Mouse (Mus musculus) retina, embryonic 14.5 days (tissue): ENCODE measurements around the gene Hs3st3b1.
A peak's percentile ranks its signal among the peaks of the same experiment; 100 is the strongest.

Source experiments
- DNase-seq: peaks from one replicate; pipeline ENCODE4 v3.0.0-alpha.2; 2015; ENCODE audit warnings: low spot score

Hs3st3b1 gene

DNA sequence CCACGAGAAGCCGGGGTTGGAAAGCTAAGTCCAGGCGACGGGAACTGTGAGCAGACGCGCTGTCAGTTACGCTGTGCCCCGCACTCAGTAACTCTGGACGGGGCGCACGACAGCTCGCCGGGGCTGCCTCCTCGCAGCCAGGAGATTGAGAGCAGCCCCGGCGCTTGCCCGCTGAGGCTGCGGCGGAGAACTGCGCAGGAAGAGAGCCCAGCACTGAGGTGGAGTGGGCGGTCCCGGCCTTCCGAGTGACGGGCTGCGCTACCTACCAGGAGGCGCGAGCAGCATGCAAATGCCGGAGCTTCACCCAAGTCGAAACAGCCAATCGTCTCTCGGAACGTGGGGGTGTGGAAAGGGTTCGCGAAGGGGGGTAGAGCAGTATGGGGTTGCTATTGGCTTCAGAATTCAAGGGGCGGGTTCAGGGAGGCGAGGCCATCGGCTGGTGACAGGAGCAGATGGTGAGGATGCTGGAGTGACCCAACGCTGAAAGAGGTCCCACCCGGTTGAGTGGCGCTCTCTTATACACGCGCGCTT lies at the start of gene Hs3st3b1:
Gene Hs3st3b1 (minus strand): TSS at position 200 of the 531 bp plus-strand sequence.
- DNase-seq: peak; percentile 97

DNA sequence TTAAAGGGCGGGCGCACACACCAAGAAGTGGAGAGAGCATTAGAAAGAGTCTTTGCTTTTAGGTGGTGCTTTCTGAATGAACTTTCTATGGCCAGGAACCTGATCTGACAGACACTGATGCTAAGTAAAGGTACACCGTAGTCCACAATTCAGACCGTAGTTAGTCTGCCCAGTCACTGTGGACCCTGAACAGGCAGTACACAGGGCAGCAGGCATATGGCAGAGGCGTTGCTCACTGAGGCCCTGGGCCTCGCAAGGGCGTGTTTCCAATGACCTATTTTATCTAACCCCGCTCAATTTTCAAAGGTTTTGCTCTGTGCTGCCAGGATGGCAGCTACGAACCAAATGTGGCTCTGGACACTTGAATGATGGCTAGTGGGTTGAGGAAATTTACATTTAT lies 49.4 kb upstream of the Hs3st3b1 start:
- DNase-seq: no peak

DNA sequence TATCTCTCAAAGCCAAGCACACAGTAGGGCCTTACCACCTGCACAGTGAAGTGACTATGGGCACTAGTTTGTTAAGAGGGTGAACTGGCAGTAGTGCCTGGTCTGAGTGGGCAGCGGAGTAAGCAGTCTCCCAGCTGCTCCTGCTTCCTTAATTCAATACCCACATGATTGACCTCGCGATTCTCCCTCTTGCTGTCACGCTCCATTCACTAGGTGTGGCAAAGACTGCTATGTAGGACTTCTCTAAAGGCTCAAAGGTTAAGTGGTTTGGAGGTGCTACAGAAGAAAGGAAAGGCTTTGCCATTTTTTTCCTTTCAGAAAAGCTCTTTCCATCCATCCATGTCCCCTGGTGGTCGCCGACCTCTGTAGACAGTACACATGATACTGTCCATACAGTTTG lies 48.7 kb upstream of the Hs3st3b1 start:
- DNase-seq: no peak

DNA sequence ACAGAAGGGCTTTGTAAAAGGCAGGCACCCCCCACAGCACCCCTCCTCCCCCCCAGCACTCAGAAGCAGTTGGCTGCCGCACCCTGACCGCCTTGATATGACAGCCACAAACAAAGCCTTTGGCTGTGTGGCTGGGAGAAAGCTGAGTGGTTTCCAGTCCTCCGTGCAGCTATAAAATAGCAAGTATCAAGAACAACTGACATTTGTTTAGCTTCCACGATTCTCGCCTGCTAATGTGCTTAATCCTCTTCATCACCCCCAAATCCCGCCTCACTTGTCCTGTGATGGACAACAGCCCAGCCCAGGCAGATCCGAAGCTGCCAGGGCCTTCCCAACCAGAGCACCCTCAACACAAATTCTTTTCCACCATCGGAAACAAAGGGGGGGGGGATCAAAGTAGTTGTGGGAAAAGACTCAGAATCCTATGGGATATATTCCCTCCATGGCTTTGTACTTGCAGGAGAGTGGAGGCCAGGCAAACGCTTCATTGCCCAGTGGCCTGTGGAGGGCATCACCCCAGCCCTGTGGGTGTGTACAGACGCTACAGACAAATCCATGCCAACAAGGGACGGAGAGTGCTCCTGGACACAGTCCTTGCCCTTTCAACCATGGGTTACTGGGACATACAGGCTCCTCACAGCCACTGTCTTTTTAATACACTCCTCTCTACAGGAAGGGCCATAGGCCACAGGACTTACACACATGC lies 47.3 kb upstream of the Hs3st3b1 start:
- peak; percentile 26 for DNase-seq

GRCm38 (mm10) chr11:63968388-63969035 lies 46.4 kb upstream of the Hs3st3b1 start:
- peak; percentile 34 for DNase-seq

- DNase-seq: no peak
Observed at GRCm38 (mm10) chr11:63967641-63968387, 45.7 kb upstream of the Hs3st3b1 start.

DNA sequence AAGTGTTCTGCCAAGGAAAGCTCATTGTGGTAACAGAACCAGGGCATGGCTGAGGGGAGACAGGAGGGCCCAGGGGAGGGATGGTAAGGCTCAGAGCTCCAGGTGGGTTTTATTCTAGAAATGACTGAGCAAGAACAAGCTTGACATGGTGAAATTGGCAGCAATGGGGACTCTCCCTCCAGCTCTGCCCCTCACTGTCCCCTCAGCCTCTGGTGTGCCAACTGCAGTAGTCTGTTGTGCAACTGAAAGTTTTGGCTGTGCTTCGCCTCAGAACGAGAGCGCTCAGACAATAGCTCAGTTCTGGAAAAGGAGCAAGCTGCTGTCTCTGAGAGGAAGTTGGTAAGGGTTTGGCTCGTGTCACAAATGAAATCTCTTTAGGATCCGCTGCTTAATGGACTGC lies 43.3 kb upstream of the Hs3st3b1 start:
- no peak for DNase-seq

- DNase-seq: peak; percentile 33
Observed at GRCm38 (mm10) chr11:63957207-63957606, 35.1 kb upstream of the Hs3st3b1 start.

GRCm38 (mm10) chr11:63956748-63957147 lies 34.7 kb upstream of the Hs3st3b1 start:
- no peak for DNase-seq

- DNase-seq: no peak
Observed at GRCm38 (mm10) chr11:63953887-63954286, 31.8 kb upstream of the Hs3st3b1 start.

GRCm38 (mm10) chr11:63952743-63953191 lies 30.7 kb upstream of the Hs3st3b1 start:
- DNase-seq: no peak

DNA sequence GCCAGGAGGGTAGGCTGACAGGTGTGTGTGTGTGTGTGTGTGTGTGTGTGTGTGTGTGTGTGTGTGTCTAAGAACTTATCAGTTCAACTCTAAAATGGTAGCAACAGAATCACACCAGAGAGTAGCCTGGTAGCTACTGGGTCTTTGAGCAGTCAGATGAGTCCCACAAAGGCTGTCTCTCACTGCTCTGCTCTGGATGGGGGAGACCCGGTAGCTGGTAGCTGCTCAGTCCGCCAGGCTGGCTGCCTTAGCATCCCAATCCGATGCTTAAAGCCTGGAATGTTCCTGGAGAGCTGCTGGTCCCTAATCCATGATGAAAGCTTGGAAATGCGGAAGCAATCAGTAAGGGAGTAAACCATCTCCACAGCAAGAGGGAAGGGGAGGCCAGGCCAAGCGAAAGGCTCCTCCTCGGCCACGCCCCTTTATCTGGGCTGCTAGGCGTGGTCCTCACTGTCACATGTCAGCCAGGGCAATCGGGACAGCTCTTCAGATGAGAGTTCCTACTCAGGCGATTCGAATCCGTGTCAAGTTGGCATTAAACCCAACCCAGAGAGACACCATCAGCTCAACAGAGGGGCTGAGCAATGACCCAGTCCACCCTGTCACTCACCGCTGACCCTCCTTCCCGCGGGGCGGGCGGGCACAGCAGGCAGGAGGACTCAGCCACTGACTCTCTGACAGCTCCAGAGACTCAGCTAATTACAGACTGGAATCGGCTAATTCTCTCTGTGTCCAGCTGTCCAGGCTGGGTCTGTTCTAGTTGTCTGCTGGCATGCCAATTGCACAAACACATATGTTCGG lies 29.9 kb upstream of the Hs3st3b1 start:
- DNase-seq: peak; percentile 74

GRCm38 (mm10) chr11:63948371-63948770 lies 26.3 kb upstream of the Hs3st3b1 start:
- DNase-seq: no peak

DNA sequence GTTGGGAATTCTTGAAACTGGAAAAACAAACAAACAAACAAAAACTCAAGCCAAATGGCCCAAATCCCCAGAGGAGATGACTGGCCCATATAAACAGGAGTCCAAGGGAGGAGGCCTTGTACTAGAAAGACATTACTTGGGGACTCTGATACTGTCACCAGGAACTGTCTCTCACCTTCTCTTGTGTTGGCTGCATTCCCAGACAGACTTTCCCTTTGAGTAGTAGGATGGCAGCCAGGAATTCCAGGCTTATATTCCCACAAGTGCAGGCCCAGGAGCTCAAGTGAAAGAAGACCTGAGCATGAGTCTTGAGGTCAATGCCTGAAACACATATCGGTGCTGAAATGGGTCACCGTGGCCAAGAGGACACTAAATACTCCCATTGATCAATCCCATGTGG lies 24.9 kb upstream of the Hs3st3b1 start:
- DNase-seq: no peak

GRCm38 (mm10) chr11:63943947-63944346 lies 21.9 kb upstream of the Hs3st3b1 start:
- DNase-seq: no peak

DNA sequence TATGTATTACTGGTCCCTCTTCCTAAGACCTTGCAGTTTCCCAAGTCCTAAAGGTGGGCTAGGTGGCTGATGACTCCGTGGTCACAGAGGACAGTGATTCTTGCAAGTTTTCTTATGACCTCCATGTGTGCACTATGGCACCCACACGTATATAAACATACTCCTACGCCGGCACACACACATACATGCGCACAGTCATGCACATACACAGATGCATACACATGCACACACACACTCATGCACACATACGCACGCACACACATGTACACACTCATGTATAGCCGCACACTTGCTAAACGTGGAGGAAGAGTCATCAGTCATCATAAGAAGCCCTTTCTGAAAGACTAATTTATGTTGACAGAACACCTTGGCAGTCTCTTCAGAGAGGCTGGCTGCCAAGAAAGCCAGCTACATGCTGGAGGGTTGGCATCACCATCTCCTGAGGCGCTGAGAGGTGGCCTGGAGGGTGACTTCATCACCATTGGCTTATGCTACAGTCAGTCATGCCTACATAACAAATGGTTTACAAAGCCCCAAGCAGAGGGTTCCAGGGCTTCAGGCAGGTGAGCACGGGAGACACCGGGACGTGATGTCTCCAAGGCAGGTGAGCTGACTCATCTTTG lies 21.3 kb upstream of the Hs3st3b1 start:
- no peak for DNase-seq

- no peak for DNase-seq
Observed at GRCm38 (mm10) chr11:63942177-63942576, 20.1 kb upstream of the Hs3st3b1 start.

DNA sequence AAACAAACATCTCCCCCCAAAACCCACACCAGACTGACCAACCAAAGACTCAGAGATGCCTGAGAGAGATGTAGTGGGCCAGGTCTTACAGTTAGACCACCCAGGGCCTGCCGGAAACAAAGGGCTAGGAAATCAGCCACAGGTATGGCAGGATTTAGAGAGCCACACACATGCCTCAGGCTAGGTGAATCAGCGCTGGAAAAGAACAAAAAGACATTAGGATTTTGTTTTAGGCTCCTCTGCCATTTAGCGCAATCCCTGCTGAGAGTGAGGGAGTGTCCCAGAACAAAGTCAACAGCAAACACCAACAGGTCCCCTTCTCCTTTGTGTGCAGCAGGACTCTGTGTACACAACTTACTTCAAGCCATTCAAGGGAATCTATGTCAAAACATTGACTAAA lies 14.6 kb upstream of the Hs3st3b1 start:
- no peak for DNase-seq

- no peak for DNase-seq
Observed at GRCm38 (mm10) chr11:63926901-63927300, 4.8 kb upstream of the Hs3st3b1 start.

DNA sequence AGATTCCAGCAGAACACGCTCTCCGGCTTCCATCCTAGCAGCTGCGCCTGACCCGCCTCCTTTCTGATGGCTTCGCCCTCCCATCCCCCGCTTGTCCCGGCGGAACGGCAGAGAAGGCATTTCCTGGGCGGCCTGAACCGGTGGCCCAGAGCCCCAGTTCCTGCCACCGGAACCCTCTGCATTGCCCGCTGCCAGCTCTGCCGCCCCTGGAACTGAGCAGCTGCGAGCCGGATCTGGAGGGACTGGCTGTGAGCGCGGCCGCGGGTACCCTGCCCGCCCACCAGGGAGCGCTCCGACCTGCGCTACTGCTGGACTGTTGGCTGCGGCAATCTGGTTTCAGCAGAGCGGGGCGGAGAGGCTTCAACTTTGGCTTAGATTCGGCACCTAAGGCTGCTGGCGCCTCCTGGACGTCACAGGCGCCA lies 3.1 kb upstream of the Hs3st3b1 start:
- peak; percentile 80 for DNase-seq

DNA sequence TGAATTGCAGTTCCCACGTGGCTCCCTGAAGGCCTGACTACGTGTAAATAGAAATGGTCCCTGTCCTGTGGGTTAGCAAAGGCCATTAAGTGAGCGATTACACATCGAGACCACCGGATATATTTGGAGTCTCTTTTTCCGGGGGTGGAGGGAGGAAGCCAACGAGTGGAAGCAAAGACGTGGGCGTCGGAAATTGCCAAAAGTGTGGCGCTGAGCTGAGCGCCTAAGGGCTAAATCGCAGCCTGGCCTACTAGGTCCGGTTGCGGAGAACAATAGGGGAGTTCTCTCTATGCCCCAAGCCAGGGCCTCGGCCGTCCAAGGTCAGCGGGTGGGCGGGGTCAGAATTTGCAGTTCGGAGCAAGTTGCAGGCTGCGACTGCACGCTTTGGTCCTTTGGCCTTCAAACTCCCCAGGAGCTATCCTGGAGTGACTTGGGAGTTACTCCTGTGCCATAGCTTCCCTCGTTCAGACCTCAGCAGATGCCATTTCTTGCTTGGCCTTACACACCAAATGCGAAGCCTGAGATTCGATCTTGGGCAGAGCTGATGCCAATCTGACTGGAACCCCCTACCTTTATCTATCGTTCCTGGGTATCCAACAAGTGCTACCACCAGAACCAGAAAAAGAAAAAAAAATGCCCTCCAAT lies 2.3 kb upstream of the Hs3st3b1 start:
- DNase-seq: no peak
